Mouse (Mus musculus): ENCODE results near the gene Mif.
"Not testable (repeated sequence)": the region's sequence is repeated elsewhere in the genome, so short reads cannot be mapped to it uniquely, and the experiment has no call there.

The Mif gene

GRCm38 (mm10) chr10:75873543-75874170, 13.6 kb upstream of the Mif start:
- DNase-seq (ENCODE audit: low read depth, low spot score), result no peak

DNA sequence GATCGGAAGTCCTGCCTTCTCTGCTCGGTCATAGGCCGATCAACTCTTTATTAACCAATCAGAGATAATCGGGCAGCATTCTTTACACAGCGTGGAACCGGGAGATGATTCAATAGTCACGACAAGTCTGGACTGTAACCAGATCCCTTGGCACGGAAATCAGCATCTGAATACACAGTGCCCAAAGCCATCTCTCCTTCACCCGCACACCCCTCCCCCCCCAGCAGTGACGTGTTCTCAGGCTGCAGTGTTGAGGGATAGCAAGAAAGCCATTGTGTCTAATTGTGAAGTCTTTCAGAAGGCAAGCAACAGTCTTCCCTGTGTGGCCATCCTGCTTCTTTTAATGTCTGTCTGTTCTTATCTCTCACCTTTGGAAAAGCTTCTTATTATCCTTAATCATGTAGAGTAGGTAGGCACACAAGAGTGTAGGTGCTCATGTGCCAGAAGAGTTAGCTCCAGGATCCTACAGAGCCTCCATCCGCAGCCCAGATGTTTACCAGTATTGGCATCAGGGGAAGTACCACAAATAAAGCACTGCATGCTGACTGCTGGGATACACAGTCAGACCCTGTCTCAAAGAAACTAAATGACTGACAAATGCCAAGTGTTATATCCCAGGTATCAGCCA, 13.0 kb upstream of the Mif start:
- DNase-seq (ENCODE audit: low read depth, low spot score), result peak; percentile 99

DNA sequence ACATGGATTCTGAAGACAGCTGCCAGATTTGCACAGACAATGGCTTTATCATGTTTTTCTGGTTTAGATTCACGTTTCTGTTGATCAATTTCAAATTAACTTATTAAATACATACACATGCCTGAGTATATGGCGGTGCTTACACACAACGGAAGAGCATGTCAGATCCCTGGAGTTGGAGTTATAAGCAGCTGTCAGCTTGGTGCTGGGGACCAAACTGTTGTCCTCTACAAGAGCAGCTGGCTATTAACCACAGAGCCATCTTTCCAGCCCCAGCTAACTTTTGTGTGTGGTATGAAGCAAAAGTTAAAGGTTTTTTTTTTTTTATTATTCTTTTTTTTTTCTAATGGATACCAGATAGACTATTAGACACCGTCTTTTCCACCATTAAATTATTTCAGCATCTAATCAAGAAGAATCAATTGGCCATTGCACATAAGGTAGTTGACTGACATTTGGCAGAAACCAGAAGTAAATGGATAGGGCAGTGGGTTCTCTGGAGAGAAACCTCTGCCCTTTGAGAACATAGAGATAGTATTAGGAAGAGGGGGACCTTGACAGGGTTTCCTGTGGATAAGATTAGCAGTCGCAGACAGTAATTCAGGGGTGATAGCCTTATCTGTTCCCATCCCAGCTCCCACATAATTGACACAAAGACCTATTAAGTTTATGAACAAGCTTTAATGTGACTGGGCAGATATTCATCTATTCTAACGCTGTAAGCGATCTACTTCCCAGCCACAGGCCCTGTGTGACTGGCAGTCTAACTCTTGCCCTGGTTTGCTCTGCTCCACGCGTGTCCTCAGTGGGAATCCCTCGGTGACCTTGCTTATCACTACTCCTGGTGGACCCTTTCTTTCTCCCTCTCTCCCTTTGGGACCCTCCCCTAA, 12.2 kb upstream of the Mif start:
- no peak for DNase-seq (ENCODE audit: low read depth, low spot score)

DNA sequence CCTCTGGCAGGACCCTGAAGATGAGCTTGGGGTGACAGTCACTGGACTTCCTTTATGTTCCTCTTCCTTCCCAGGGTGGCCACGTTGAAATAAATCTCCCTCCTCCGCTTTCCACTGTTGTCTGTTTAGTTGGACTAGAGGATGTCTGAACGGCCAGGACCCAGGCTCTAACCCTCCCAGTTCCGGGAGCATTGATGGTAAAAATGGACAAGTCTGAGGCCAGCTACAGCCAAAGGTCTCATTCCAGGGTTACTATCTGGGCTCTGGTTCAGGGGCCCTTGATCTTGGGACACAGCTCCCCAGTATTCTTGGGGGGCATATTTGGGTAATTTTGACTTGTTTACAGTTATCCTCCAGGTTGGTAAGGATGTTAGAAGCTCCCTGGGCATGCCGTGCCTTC, 1.5 kb upstream of the Mif start:
- no peak for DNase-seq (ENCODE audit: low read depth, low spot score)

DNA sequence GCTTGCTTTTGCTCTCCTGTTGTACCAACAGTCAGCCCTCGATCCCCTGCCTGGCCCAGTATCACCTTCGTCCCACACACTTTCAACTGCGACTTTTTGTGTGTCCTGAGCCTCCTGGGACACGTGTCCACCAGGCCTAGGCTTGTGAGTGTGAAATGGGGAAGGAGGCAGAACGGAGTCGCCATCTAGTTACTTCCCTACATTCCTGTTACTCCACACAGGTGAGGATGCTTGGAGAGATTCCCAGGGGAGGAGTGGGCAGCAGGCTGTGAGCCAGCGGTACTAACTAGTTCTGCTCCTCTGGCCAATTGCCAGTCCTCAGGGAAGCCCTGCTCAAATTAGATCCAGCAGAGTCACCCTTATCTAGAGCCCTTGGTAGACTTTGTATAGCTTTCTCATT, 706 bp upstream of the Mif start:
- DNase-seq (ENCODE audit: low read depth, low spot score), result no peak

DNA sequence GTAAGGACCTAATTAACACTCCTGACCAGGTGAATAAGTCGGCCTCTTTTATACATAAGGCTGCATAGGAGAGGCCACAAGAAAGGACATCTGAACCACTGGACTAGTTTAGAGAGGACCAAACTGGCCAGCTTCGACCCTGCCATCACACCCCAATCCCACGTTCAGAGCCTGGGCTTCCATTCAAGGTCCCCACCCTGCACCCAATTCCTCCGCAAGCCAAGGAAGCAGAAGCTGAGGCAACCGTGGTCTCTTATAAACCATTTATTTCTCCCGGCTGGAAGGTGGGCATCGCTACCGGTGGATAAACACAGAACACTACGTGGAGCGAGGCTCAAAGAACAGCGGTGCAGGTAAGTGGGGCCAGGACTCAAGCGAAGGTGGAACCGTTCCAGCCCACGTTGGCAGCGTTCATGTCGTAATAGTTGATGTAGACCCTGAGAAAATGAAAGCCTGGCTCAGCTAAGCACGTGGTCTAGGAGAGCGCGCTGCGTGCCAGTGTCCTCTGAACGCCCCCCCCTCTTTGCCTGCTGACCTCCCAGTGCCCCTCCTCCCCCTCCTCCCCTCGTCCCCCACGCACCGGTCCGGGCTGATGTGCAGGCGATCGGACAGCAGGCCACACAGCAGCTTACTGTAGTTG, 813 bp downstream of the Mif start:
- DNase-seq (ENCODE audit: low read depth, low spot score), result peak; percentile 60

- DNase-seq (ENCODE audit: low read depth, low spot score), result no peak
Measured at GRCm38 (mm10) chr10:75857598-75857997, 2.4 kb downstream of the Mif start.

GRCm38 (mm10) chr10:75856976-75857375, 3.1 kb downstream of the Mif start:
- DNase-seq (ENCODE audit: low read depth, low spot score), result no peak

- no peak for DNase-seq (ENCODE audit: low read depth, low spot score)
Measured at GRCm38 (mm10) chr10:75856155-75856907, 3.7 kb downstream of the Mif start.

DNA sequence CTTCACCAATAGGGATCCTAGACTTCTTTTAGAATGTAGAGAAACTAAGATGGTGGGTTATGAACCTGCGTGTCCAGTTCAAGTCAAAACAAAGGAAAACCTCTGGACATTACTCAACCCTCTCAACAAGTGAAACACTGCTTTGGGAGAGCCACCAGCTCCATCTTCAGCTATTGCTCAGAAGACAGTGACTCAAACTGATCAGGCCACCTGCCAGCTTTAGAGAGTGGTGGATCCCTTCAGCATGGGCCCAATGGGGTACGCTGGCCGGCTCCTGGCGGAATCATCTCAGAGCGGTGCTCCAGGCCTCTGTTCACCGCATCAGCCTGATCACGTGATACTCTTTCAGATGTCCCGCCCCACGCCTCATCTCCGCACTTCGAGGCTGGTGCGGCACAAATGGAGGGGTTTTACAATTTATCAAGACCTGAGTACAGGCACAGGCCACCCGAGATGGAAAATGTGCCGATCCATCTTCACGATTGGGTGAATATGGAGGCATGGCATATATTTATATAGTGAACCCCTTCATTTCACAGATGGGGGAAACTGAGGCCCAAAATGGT, 4.5 kb downstream of the Mif start:
- no peak for DNase-seq (ENCODE audit: low read depth, low spot score)

- no peak for DNase-seq (ENCODE audit: low read depth, low spot score)
Measured at GRCm38 (mm10) chr10:75854791-75855190, 5.2 kb downstream of the Mif start.

- DNase-seq (ENCODE audit: low read depth, low spot score), result no peak
Measured at GRCm38 (mm10) chr10:75854096-75854495, 5.9 kb downstream of the Mif start.

- peak; percentile 93 for DNase-seq (ENCODE audit: low read depth, low spot score)
Measured at GRCm38 (mm10) chr10:75853452-75853851, 6.6 kb downstream of the Mif start.

DNA sequence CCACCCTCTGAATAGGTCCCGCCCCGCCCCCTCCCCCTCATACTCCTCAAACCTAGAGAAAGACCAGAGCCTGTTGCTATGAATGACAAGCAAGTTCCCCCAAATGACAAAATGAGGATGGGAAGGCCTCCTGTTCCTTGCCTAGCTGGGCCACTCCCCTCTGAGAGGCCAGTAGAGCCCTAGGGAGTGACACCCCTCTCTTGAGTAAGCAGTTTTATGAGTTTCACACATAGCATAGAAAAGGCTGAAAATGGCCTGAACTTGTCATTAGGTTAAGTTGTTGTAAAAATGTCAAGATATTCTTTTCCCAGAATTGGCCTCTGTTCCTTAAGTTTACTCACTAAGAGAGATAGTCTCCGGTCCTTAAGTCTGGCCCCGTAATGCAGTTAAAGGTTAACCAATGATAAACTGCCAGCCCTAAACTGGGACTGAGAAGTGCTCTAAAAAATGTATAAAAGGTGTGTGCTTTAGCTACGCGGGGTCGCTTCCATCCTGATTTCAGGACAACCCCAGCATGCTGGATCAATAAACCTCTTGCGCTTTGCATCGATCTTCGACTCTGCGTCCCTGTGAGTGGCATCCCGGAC, 7.4 kb downstream of the Mif start:
- DNase-seq (ENCODE audit: low read depth, low spot score), result no peak

DNA sequence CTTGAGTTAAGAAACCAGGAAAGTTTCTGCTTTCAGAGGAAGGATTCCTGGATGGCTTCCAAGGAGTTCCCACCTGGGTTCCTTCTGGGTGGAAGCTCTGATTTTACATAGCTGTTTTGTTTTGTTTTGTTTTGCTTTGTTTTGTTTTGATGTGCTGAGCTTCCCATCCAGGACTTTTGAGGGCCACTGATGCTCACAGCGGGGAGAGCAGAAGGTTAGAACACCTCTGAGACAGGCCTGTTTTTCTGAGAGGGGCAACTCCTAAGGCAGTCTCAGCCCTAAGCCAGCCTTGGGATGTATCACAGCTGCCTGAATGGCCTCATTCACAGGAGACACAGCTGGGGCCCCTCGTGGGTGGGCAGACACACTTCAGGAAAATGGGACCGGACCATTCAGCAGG, 8.4 kb downstream of the Mif start:
- DNase-seq (ENCODE audit: low read depth, low spot score), result peak; percentile 86

DNA sequence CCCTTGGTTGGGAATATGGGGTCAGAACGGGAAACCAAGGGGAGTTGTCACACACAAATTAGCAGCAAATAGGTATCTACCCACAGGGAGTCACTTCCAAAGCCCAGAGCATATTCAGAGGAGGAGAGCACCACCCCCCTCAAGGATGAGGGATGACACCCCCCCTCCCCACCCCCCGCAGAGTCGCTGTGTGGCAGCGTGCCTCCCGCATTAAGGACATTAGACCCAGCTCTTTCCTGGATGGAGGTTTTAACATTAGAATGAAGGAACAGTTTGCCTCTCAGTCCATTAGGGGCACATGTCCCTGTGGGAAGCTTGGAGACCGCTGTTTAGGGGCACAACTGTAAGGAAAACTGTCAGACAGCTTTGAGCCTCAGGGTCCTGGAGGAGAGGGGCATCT, 9.0 kb downstream of the Mif start:
- peak; percentile 84 for DNase-seq (ENCODE audit: low read depth, low spot score)

- DNase-seq (ENCODE audit: low read depth, low spot score), result peak; percentile 54
Measured at GRCm38 (mm10) chr10:75848382-75848781, 11.7 kb downstream of the Mif start.

DNA sequence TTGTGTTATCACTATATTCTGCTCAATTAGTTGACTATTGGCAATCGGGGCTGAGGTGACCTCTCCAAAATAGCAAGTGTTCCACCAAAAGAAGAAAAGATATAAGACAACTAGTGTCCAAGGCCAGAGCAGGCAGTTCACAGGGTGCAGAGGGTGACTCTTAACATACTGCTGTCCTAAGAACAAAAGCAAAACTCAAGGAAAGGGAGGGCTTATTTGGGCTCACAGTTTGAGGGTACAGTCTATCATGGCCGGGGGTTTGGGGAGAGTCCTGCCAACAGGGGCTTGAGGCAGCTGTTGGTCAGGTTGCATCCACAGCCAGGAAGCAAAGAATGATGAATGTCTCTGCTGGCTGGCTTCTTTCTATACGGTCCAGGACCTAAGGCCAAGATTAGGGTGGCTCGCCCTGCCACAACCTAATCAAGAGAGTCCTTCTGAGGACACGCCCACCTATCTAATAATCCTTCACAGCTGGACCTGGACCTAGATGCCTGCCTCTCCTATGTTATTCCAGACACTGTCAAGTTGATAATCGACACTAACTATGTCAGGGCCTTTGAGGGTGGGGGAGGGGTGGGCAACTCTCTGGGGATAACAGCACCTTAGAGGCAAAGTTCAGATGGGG, 14.6 kb downstream of the Mif start:
- DNase-seq (ENCODE audit: low read depth, low spot score), result no peak

GRCm38 (mm10) chr10:75844800-75845199, 15.2 kb downstream of the Mif start:
- no peak for DNase-seq (ENCODE audit: low read depth, low spot score)

DNA sequence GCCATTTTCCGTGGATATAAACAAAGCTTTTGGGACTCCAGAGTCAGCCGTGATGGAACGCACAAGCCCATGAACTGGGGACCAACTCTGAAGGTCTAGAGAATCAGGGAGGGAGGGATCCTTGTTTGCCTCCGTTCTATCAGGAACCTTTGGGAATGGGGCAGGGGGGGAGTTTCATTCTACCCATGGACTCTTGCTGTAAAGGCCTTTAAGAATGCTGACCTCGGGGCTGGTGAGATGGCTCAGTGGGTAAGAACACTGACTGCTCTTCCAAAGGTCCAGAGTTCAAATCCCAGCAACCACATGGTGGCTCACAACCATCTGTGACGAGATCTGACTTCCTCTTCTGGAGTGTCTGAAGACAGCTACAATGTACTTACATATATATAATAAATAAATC, 16.1 kb downstream of the Mif start:
- DNase-seq (ENCODE audit: low read depth, low spot score), result not testable (repeated sequence)

All from ES-CJ7 (cell line).